Mouse (Mus musculus) mature B cell (primary cell): Measurements from ENCODE around the gene Olfr676.
"Not testable (repeated sequence)": the region's sequence is repeated elsewhere in the genome, so short reads cannot be mapped to it uniquely, and the experiment has no call there.

Source experiments
- in situ Hi-C: fragments of 300-500 bp; cut with MboI; formaldehyde crosslinking; loops from 2 replicates; pipeline ENCODE4 v1.14.3; 2019

Olfr676 gene

DNA sequence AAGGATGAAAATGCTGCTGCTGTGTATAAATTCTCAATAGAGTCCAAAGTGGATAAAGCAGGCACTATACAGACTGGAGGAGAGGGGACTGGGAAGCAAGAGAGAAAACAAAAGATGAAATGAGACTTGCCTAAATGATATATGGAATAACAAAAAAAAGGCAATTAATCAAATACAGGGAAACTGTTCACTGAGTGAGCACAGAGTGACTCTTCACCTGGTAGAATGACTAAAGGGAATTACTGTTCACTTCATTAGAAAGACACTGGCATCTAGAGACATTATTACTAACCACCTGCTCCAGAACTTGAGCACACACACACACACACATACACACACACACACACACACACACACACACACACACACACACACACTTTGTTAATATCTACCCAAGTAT, at the start of gene Olfr676:
Olfr676 (plus strand) TSS at position 301 of the 400 bp plus-strand sequence.
- in situ Hi-C loops = no loop called here

DNA sequence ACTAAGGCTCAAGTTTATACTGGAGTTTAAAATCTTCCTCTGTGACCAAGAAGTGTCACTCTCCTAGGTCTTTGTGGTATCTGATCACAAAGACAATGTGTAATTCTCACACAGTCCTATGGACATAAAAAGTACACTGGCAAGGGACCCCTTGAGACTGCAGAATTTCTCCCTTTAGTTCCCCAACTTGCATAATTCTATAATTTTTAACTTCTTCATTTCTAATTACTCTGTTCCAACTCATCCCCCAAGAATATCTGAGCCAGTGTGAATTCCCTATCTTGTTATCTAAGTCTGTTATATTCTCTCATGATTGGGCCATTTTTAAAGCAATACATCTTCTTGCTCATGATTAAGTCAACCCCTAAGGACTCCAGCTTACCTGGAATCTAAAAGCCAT, 30.6 kb upstream of the Olfr676 start, which contains the start of gene Olfr672:
Olfr672 (minus strand) TSS at position 101 of the 400 bp plus-strand sequence.
- in situ Hi-C loops = no loop called here

DNA sequence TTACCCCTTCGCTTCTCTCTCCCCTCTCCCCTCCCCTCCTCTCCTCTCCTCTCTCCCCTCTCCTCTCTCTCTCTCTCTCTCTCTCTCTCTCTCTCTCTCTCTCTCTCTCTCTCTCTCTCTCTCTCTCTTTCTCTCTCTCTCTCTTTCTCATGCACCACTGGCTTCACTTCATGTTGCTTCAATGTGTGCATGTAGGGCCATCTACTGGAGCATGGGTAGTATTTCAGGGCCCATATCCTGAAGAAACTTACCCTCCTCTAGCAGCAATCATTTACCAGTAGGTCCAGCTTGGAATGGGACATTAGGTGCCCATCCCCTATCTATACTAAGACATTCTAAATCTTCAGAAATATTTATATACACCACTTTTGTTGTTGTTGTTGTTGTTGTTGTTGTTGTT, 10.0 kb upstream of the Olfr676 start:
- in situ Hi-C loops = no loop called here

DNA sequence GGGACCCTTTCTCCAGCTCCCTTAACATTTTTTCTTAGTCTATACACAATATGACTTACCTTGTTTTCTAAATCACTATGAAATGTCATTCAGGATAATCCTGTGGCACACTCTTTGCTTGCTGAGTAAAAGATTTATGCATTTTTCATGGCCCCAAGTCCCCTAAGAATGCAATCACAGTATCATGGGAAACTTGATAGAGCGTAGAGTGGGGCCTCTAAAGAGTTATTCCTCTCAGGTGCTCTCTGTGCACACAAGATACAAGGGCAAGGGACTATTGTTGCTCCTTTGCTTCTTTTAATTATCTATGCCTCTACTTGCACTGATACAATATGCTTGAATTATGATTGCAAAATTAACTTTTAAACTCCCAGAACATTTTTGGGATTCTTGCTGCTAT, 4.1 kb upstream of the Olfr676 start, which contains the start of gene Olfr675:
Olfr675 (minus strand) TSS at position 101 of the 400 bp plus-strand sequence.
- in situ Hi-C loops = no loop called here

DNA sequence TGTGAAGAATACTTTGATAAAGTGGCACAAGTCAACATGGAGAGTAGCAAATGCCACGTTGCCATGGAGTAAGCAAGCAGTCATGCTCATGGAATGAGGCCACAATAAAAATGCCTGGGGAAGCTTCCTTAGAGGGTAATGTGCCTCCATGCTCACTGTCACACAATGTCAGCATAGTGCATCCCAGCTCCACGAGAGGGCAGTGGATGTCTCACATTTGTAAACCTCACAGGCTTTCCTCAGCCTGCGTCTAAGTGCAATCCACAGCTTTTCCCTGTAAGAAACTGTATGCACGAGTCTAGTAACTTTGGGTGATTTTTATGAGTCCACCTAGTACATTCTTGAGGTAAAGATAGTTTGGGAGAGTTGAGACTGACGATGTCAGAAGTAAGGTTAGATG, 1.3 kb downstream of the Olfr676 start:
- in situ Hi-C loops = not testable (repeated sequence)

DNA sequence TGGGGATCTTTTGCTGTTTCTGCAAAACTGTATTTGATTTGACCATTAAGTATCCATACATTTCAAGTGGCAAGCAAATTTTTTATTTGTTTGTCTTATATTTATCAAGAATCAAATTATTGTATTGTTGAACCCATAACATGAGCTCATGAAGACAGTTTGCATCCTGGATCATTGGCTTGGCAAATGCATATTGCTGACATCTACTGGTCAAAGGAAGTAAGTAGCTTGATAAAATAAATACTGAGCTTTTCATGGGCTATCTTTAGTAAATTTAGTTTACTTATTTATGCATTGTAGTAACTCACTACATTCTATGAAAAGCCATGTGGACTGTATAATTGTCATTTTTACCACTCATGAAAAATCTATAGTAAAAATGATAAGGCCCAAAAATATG, 26.5 kb downstream of the Olfr676 start:
- in situ Hi-C loops = no loop called here

DNA sequence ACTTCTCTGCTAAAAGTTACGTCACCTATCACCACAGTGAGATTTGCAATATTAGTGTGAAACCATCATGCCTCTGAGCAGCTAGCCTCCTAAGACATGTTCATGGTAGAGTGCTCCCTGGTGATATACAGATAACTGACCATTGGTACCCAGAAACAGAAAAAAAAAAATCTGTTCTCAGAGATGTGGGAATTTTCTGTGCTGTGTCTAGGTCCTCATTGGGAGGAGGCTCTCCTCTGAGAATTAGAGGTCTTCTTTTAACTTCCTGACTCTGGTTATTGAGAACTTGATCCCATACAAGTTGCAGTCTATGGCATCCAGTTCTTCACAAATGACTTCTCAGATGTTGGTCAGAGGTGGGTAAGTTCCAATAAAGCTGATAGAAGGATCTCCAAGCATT, 31.7 kb downstream of the Olfr676 start, which contains the start of gene Olfr678:
Olfr678 (plus strand) TSS at position 301 of the 400 bp plus-strand sequence.
- in situ Hi-C loops = no loop called here

DNA sequence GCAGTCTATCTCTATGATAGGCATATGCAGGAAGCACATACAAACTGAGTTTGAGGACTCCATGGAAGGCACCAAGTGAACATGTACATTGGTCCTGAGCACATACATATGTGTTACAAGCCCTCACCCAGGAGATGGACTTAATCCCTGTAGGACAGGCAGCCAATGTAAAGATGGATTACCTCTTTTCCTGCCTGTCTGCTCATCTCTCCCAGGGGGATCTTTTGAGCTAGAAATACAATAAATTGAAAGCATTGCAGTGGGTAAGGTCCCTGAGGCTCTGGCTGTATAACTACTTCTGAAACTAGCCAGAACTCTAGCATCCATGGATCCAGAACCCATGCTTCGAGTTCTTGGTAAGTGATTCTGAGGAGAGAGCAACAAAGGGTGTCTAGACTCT, 48.4 kb downstream of the Olfr676 start, which contains the start of gene Olfr679:
Olfr679 (plus strand) TSS at position 301 of the 400 bp plus-strand sequence.
- in situ Hi-C loops = no loop called here
